In the genomic region with DNA sequence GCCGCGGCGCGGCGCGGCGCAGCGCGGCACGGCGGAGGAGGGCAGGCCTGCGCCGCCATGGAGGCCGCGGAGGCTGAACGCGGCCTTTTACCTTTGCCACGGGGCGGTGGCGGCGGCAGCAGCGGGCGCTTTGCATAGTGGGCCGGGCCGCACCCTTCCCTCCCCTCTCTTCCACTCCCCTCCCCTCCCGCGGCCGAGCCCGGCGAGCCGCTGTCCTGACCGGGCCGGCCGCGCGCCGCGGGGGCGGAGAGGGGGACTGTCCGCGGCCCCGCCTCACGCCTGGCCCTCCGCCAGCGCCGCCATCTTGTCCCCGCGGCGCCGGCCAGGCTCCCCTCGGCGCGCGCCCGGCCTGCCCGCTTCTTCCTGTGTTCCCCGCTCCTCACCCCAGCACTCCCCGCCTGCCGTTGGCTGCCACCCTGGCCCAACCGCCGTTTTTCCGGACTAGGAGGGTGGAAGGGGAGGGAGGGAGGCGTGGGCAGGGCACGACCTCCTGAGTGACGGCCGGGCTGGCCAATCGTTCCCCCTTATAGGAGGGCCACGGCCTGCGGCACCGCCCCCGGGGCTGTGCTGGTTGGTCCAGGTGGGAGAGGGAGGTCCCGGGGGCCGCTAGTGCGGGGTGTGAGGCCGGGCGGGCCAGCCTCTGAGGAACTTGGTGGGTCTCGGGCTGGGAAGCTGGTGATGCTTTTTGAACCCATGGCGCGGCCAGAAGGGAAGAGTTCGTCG, we compare ENCODE assay signal across 8 mouse cellular contexts. TPM values are rescaled to one million over a fixed set of nuclear protein-coding genes. Genes with fewer than 3 reads are reported as not detected.
DNase-seq lines count a peak whose midpoint lies in the region; ATAC-seq lines count a peak whose summit lies in the region.

No protein-coding gene starts in this region.

- peak overlapping the region; percentile 99 for H3K9ac ChIP-seq in hindbrain, embryonic 16.5 days (ENCODE audit: low read depth, low read length)

- H3K4me3 ChIP-seq in hindbrain, embryonic 16.5 days (ENCODE audit: low read length), result peak overlapping the region; percentile 98
- H3K4me3 ChIP-seq in macrophage (ENCODE audit: inconsistent target), result peak overlapping the region; percentile 75

- peak; percentile 98 for ATAC-seq in hindbrain, embryonic 16.5 days

- H3K79me2 ChIP-seq in macrophage (ENCODE audit: inconsistent target), result peaks cover 58% of the 10 kb centered on the region

- under 1% methylated on average over 34 of the region's 81 CpGs for WGBS in hindbrain, embryonic 16.5 days
- under 1% methylated on average over 35 of the region's 81 CpGs for WGBS in macrophage (ENCODE audit: missing documents)

- no peaks in the 10 kb centered on the region for H3K9me3 ChIP-seq in hindbrain, embryonic 16.5 days (ENCODE audit: control insufficient read depth, low read length)

- no peaks in the 10 kb centered on the region for H3K36me3 ChIP-seq in hindbrain, embryonic 16.5 days (ENCODE audit: control insufficient read depth, insufficient read depth, low read length)
- no peaks in the 10 kb centered on the region for H3K36me3 ChIP-seq in macrophage (ENCODE audit: inconsistent target)

- H3K27me3 ChIP-seq in hindbrain, embryonic 16.5 days (replicated peaks; ENCODE audit: control insufficient read depth, insufficient read depth, low read length), result no peaks in the 10 kb centered on the region

- H3K27ac ChIP-seq in hindbrain, embryonic 16.5 days (ENCODE audit: low read depth, low read length), result peak overlapping the region; percentile 100
- peak overlapping the region; percentile 62 for H3K27ac ChIP-seq in macrophage

- H3K4me1 ChIP-seq in hindbrain, embryonic 16.5 days (ENCODE audit: control insufficient read depth, insufficient read depth, low read depth, low read length), result peaks cover 28% of the 10 kb centered on the region

- H3K4me2 ChIP-seq in hindbrain, embryonic 16.5 days (ENCODE audit: low read length), result peak overlapping the region; percentile 74

- DNase-seq in WW6 (ENCODE audit: low read depth, low spot score), result peak; percentile 96
- DNase-seq in cerebellum, postnatal 4 days (ENCODE audit: low spot score in 2 of 2), result peak; percentile 100
- DNase-seq in gastrocnemius, adult 18-20 months (ENCODE audit: low spot score), result peak; percentile 100
- DNase-seq in left cerebral cortex, adult 18-20 months (ENCODE audit: low spot score in 2 of 2), result peak; percentile 99 to 100
- DNase-seq in right cerebral cortex, adult 18-20 months, result peak; percentile 100
- peak; percentile 100 for DNase-seq in urinary bladder, postnatal 10 days (ENCODE audit: low spot score)

RNA-seq across cellular contexts. Expression of gene Nr2c2, which starts 0.7 kb away (rescaled TPM):
- total RNA-seq in gastrocnemius, adult 18-20 months (2021), result 10 to 100 TPM; 19.5 to 21.3 TPM
- 16.0 and 16.5 TPM in 2 replicates for polyA plus RNA-seq in hindbrain, embryonic 16.5 days (2015; fragmentation: Nextera tagmentation; extraction: Ambion mirVana)
- 100 to 1,000 TPM in 1 of 2 experiments, 10 to 100 TPM in 1; 99.1 to 105 TPM for total RNA-seq in left cerebral cortex, adult 18-20 months (2021)
- total RNA-seq in macrophage (2018; cell fraction: chromatin; rRNA removed), result 100 to 1,000 TPM in 4 of 26 experiments, 10 to 100 TPM in 22; 42.1 to 117 (median 86.8) TPM
- 10 to 100 TPM in 25 of 26 experiments, 1 to 10 TPM in 1; 8.2 to 25.1 (median 16.6) TPM for total RNA-seq in macrophage (2018; cell fraction: cytosol; rRNA removed)
- 10 to 100 TPM; 27.0 to 74.3 (median 51.0) TPM for total RNA-seq in macrophage (2018; cell fraction: nucleus; rRNA removed)
- polyA plus RNA-seq in macrophage (2018), result 7.5 to 11.6 TPM (median 8.7 TPM) in 3 replicates

Comparison
In these comparisons a context has a peak if more than half of its experiments do, and no peak if none do; other contexts are left out.
1. Peak in every context shown above with its lines: DNase-seq, ATAC-seq, H3K4me3 ChIP-seq and H3K27ac ChIP-seq.
2. RNA of gene Nr2c2, which starts 0.7 kb away (total RNA-seq): 99.1 to 105 TPM in left cerebral cortex, adult 18-20 months; 19.5 to 21.3 TPM in gastrocnemius, adult 18-20 months; every median in the first group is over 4 times any median in the second.